ENCODE assay signal across 7 mouse cellular contexts in the genomic region with DNA sequence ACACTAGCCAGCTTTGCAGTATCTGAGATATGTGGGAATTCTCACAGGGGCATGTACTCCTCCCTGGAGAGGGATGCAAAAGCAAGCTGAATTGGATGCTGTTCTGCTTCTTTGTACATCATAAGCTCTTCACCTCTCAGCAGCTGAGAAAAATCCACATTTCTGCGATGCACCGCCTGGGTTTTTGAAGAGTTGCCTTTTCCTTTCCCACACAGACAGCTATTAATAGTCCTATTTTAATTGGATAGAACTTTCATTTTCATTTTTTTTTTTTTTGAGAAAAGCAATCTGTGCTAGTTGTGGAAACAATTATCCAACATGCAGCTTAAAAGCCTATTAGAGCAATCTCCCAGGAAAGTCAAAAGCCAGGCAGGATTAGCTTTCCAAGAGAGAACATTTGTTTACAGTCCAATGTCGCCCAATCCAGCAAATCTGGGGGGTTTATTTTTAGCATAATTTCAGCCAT.
DNase-seq lines count a peak whose midpoint lies in the region.

No protein-coding gene starts in this region.

- peak; percentile 10 for DNase-seq in testis, postnatal 14 days (ENCODE audit: low spot score)
- no peak for DNase-seq in testis, postnatal 10 days (ENCODE audit: low spot score)
- DNase-seq in heart, postnatal 4 days = peak; percentile 44
- DNase-seq in left cerebral cortex, adult 9 months (ENCODE audit: low spot score in 2 of 2) = peak; percentile 63 to 76
- DNase-seq in right cerebral cortex, postnatal 14 days = peak; percentile 18
- DNase-seq in cerebellum, adult 11 months = no peak
- DNase-seq in adrenal gland, postnatal 4 days (ENCODE audit: low spot score in 2 of 2) = no peak

Comparison
In these comparisons a context has a peak if more than half of its experiments do, and no peak if none do; other contexts are left out.
1. DNase-seq: peak in testis, postnatal 14 days (single experiment), heart, postnatal 4 days (single experiment), left cerebral cortex, adult 9 months (2 of 2) and right cerebral cortex, postnatal 14 days (single experiment); none in testis, postnatal 10 days (single experiment), cerebellum, adult 11 months (single experiment) and adrenal gland, postnatal 4 days (0 of 2).